In the genomic region with DNA sequence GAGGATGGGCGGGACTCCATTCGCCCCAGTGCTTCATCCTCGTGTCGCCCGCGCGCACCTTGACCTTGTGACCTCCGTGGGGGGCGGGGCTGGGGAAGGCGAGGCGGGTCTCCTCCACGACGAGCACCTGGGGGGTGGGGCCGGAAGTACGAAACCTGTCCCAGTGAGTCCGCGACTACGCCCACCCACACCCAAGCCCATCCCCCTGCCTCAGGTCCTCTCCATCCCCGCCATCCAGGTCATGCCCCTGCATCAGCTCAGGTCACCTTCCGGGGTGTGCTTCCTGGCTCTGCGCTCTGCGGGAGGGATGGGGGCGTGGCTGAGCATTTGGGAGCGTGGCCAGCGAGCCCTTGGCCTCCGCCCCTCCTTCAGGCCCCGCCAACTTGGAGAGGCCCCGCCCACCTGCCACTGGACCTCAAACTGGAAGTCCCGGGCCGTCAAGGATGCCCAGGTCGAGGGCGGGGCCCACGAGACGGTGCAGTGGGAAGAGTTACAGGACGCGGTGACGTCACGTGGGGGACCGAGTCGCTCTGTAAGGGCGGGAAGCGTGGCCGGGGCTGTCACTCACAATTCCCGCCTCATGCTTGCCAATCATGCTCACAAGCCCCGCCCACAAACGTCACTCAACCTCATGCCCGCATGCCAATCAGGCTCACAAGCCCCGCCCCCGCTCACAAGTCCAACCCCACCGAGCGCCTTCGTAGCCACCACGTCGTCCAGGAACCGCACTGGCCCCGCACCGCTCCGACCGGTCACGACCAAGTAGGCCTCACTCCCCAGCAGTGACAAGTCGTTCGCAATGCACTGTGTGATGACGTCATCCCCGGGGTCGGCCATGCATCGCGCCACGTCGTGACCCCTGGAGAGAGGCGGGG, we compare ENCODE assay signal across 9 mouse cellular contexts. TPM values are rescaled to one million over a fixed set of nuclear protein-coding genes. Genes with fewer than 3 reads are reported as not detected.
DNase-seq lines count a peak whose midpoint lies in the region; ATAC-seq and TF ChIP-seq lines count a peak whose summit lies in the region.
"Had no signal": no experiment of that assay in that cellular context is flagged by ENCODE, and none has a peak within 500 bp of the region (broad histone marks: within the 10 kb centered on the region; RNA-seq: fewer than 3 reads in every experiment).

No protein-coding gene starts in this region.

- no peak for TF ChIP-seq CTCF in left cerebral cortex, adult 2 months (IDR thresholded peaks at IDR 0.05)

- DNase-seq in adrenal gland, adult 2 months, result peak; percentile 84
- DNase-seq in cerebellum, postnatal 4 days (ENCODE audit: low spot score in 2 of 2), result peak; percentile 43 to 60
- peak; percentile 35 to 74 for DNase-seq in frontal cortex, postnatal 25 days (ENCODE audit: low spot score in 2 of 2)
- DNase-seq in left cerebral cortex, adult 2 months (ENCODE audit: extremely low spot score in 1 of 2, low spot score in 2 of 2), result peak; percentile 83 to 88
- DNase-seq in lung, postnatal 36 days, result peak; percentile 62
- peak; percentile 88 to 91 for DNase-seq in right cerebral cortex, adult 2 months (ENCODE audit: low spot score in 2 of 2)
- DNase-seq in urinary bladder, adult 2 months (ENCODE audit: low spot score), result peak; percentile 55

- H3K9ac ChIP-seq in hindbrain, embryonic 16.5 days (ENCODE audit: low read depth, low read length), result peak overlapping the region; percentile 67

- H3K4me3 ChIP-seq in hindbrain, embryonic 16.5 days (ENCODE audit: low read length), result peak overlapping the region; percentile 61
- peak overlapping the region; percentile 67 for H3K4me3 ChIP-seq in left cerebral cortex, adult 2 months

- peak overlapping the region; percentile 82 for H3K4me2 ChIP-seq in hindbrain, embryonic 16.5 days (ENCODE audit: low read length)

- intact Hi-C loops in left cerebral cortex, adult 2 months (cut with DNase I), result loop anchor here (10.0 kb wide), 1 partner anchor 341 kb away; the partner anchor contains the start of gene Grk5

- H3K4me1 ChIP-seq in hindbrain, embryonic 16.5 days (ENCODE audit: control insufficient read depth, insufficient read depth, low read depth, low read length), result no peaks in the 10 kb centered on the region; the same call in 1 of the 2 replicates

- no peaks in the 10 kb centered on the region for H3K36me3 ChIP-seq in hindbrain, embryonic 16.5 days (ENCODE audit: control insufficient read depth, insufficient read depth, low read length)

- peak overlapping the region; percentile 94 for H3K27ac ChIP-seq in hindbrain, embryonic 16.5 days (ENCODE audit: low read depth, low read length)
- peak overlapping the region; percentile 84 for H3K27ac ChIP-seq in left cerebral cortex, adult 2 months

- no peaks in the 10 kb centered on the region for H3K27me3 ChIP-seq in hindbrain, embryonic 16.5 days (replicated peaks; ENCODE audit: control insufficient read depth, insufficient read depth, low read length)

- WGBS in hindbrain, embryonic 16.5 days, result 6% methylated on average over 61 of the region's 70 CpGs

- peak; percentile 66 for ATAC-seq in hindbrain, embryonic 16.5 days

- H3K9me3 ChIP-seq in hindbrain, embryonic 16.5 days (ENCODE audit: control insufficient read depth, low read length), result no peaks in the 10 kb centered on the region

RNA-seq across cellular contexts. Expression of gene Csf2ra, which starts 2.5 kb away (rescaled TPM):
- total RNA-seq in adrenal gland, adult 2 months (2021), result 10 to 100 TPM; 24.5 to 29.1 TPM
- polyA plus RNA-seq in adrenal gland, adult 2 months (2012; rRNA removed), result 401 and 465 TPM in 2 replicates
- 67.9 and 69.4 TPM in 2 replicates for polyA plus RNA-seq in hindbrain, embryonic 16.5 days (2015; fragmentation: Nextera tagmentation; extraction: Ambion mirVana)
- total RNA-seq in left cerebral cortex, adult 2 months (2021), result 10 to 100 TPM; 35.0 to 44.4 TPM
- polyA plus RNA-seq in urinary bladder, adult 2 months (2012; rRNA removed), result 70.1 and 81.8 TPM in 2 replicates

RNA-seq across cellular contexts. Expression of gene Gm6020, which starts 42.1 kb away (rescaled TPM):
- total RNA-seq in adrenal gland, adult 2 months (2021), result not detected
- polyA plus RNA-seq in adrenal gland, adult 2 months (2012; rRNA removed), result not detected in 2 replicates
- polyA plus RNA-seq in hindbrain, embryonic 16.5 days (2015; fragmentation: Nextera tagmentation; extraction: Ambion mirVana), result not detected in 2 replicates
- total RNA-seq in left cerebral cortex, adult 2 months (2021), result not detected
- polyA plus RNA-seq in urinary bladder, adult 2 months (2012; rRNA removed), result not detected in 2 replicates
- total RNA-seq: heart, postnatal 36 days had no signal

RNA-seq across cellular contexts. Expression of gene Gm7102, which starts 49.7 kb away (rescaled TPM):
- not detected for total RNA-seq in adrenal gland, adult 2 months (2021)
- polyA plus RNA-seq in adrenal gland, adult 2 months (2012; rRNA removed), result not detected in 2 replicates
- 0.28 TPM in 1 of 2 replicates, not detected in the other for polyA plus RNA-seq in hindbrain, embryonic 16.5 days (2015; fragmentation: Nextera tagmentation; extraction: Ambion mirVana)
- total RNA-seq in left cerebral cortex, adult 2 months (2021), result under 1 TPM in 1 of 2 experiments, not detected in 1; 0.25 TPM
- 0.04 and 0.08 TPM in 2 replicates for polyA plus RNA-seq in urinary bladder, adult 2 months (2012; rRNA removed)
- total RNA-seq: heart, postnatal 36 days had no signal

Comparison
In these comparisons a context has a peak if more than half of its experiments do, and no peak if none do; other contexts are left out.
1. Peak in every context shown above with its lines: DNase-seq, ATAC-seq, H3K4me3 ChIP-seq and H3K27ac ChIP-seq.